Mouse (Mus musculus) myocyte (in vitro differentiated cells): Measurements from ENCODE around the gene Cog4.

Experiments used
- CEBPB ChIP-seq: IDR thresholded peaks from 2 replicates; pipeline ENCODE4 v1.6.1; 2011; ENCODE audit warnings: mild to moderate bottlenecking, moderate library complexity; ENCODE audit not compliant: poor library complexity, insufficient read depth, severe bottlenecking
- E2F4 ChIP-seq: IDR thresholded peaks from one replicate; pipeline ENCODE4 v1.6.1; 2011; ENCODE audit warnings: mild to moderate bottlenecking, control low read depth, moderate library complexity; ENCODE audit not compliant: insufficient read depth
- MAX ChIP-seq: IDR thresholded peaks from one replicate; pipeline ENCODE4 v1.6.1; 2011; ENCODE audit warnings: low read depth, mild to moderate bottlenecking, control low read depth
- MYOD1 ChIP-seq, 3 experiments: IDR thresholded peaks; one replicate each; pipeline ENCODE4 v1.6.1; 2011; ENCODE audit warnings: control low read depth in 2 of 3, low read depth in 2 of 3, mild to moderate bottlenecking in 2 of 3, moderate library complexity in 1 of 3; ENCODE audit not compliant: insufficient read length in 2 of 3, control insufficient read depth in 1 of 3
- MYOG ChIP-seq, 3 experiments: IDR thresholded peaks; one replicate each; pipeline ENCODE4 v1.6.1; 2011; ENCODE audit warnings: control low read depth in 2 of 3, low read depth in 2 of 3, mild to moderate bottlenecking in 2 of 3; ENCODE audit not compliant: insufficient read length in 2 of 3, control insufficient read depth in 1 of 3, insufficient read depth in 1 of 3
- POLR2A ChIP-seq: IDR thresholded peaks from one replicate; pipeline ENCODE4 v1.6.1; 2011; ENCODE audit warnings: low read depth, mild to moderate bottlenecking, control low read depth, moderate library complexity; ENCODE audit not compliant: insufficient read length
- POLR2AphosphoS2 ChIP-seq: IDR thresholded peaks from one replicate; pipeline ENCODE4 v1.6.1; 2011; ENCODE audit warnings: low read depth, control low read depth; ENCODE audit not compliant: insufficient read length
- TCF12 ChIP-seq: IDR thresholded peaks from one replicate; pipeline ENCODE4 v1.6.1; 2011; ENCODE audit warnings: mild to moderate bottlenecking, control low read depth; ENCODE audit not compliant: poor library complexity, insufficient read depth, severe bottlenecking
- TCF3 ChIP-seq: IDR thresholded peaks from one replicate; pipeline ENCODE4 v1.6.1; 2011; ENCODE audit warnings: low read depth, control low read depth; ENCODE audit not compliant: insufficient read length
- USF1 ChIP-seq: IDR thresholded peaks from one replicate; pipeline ENCODE4 v1.6.1; 2011; ENCODE audit warnings: low read depth, mild to moderate bottlenecking, control low read depth, moderate library complexity

GRCm38 (mm10) chr8:110918027-110918426 lies 71.6 kb downstream of the Cog4 start:
- TF ChIP-seq MYOG (IDR thresholded peaks at IDR 0.05; ENCODE audit: control insufficient read depth in 1 of 3, insufficient read depth in 1 of 3, insufficient read length in 2 of 3, low read depth in 2 of 3), result no peak
- TF ChIP-seq POLR2A, result no peak
- TF ChIP-seq CEBPB, result no peak
- no peak for TF ChIP-seq POLR2AphosphoS2
- no peak for TF ChIP-seq USF1
- TF ChIP-seq MAX, result no peak
- TF ChIP-seq E2F4, result no peak
- no peak for TF ChIP-seq MYOD1 (IDR thresholded peaks at IDR 0.05; ENCODE audit: control insufficient read depth in 1 of 3, insufficient read length in 2 of 3, low read depth in 2 of 3)
- no peak for TF ChIP-seq TCF12
- TF ChIP-seq TCF3, result no peak
